Mouse (Mus musculus) CD4-positive helper T cell, adult 2 months (primary cell): ENCODE measurements at regions not wholly inside any gene's neighbourhood (a gene's known extent, or its start where the extent isn't known, plus 50 kb on each side); places are given as distances from the start of the nearest gene placed in this dataset.
A peak's percentile ranks its signal among the peaks of the same experiment; 100 is the strongest.

Experiments used
- DNase-seq: peaks from one replicate; pipeline ENCODE4 v3.0.0-alpha.2; 2012; ENCODE audit warnings: low read depth, missing footprints, low spot score

DNA sequence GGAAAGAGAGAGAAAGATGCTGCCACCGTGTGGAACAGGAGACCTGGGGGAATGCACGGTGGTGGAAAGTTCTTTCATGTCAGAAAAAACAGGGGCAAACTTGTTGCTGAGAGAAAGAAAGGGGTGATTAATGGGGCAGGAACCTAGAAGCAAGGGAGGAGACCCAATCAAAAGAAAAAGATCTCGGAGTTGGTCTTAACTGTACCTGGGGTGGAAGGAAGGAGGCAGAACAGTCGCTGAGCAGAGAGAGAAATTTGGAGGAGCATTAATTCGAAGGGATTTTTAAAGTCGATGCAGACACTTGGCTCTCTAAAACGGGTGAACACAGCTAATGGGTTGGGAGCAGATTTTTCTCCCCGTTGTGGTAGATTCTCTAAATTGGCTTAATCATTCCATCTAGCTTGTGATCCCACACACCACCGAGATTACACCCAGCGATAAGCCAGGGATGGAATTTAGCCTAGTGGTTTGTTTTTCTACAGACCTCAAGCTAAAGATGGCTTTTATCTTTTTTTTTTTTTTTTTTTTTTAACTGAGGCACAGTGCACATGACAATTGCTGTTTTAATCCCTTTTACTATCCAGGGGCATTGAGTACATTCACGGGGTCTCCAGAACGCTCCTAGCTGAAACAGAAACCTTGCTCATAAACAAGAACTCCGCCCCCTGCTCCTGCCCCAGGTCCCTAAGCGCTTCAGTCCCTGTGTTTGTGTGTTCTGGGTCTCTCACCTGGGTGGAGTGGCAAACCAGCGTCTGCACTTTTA, 73.1 kb upstream of the Cpm start:
- DNase-seq: no peak

DNA sequence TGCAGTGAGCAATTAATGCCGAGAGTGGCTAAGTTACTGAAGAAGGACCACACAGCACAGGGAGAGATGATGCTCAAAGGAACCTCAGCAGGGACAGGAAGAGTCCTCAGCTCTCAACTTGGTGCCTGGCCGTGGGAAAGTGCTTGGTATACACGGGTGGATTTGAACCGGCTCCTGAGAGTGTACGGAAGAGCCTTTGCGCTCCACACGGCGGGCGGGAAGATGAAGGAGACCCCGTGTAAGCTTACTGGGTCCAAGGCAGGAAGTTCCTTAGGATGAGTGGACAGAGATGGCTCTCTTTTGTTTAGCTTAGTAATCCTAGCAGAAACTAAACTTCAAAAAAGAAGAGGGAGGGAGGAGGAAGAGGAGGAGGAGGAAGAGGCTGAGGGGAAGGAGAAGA, 73.8 kb upstream of the Cpm start:
- no peak for DNase-seq

DNA sequence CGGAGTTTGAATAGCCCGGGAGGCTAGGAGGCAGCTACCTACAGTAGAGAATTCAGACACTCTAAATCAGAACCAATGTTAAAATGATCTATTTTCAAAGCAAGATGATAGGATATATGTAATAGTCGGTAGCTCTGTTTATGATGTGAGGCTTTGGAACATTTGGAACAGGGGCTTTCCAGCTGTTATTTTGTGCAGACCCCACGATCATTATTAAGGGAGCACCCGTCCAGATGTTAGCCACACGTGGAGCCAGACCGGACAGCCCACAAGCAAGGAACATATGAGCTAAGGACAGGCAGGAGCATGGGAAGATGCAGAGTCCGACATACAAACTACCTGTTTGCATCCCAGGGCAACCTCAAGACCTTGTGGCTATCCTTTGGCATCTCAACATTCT, 74.3 kb upstream of the Cpm start:
- DNase-seq: no peak

DNA sequence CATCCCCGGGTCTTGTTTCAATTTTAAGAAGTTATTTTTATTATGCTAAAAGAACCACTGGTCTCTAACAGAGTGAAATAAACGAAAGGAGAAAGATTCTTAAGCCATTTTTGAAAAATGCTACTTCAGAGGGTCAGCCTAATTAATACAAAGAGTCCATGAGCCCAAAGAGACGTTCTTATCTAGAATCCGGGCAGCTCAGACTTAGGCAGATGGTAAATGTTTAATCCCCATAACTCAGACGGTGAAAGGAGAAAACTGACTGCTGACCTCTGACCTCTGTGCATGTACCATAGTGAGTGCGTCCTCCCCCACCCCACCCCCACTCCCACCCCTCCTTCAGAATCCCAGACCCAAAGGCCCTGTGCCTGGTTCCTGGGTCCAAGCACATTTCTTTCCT, 74.8 kb upstream of the Cpm start:
- no peak for DNase-seq

DNA sequence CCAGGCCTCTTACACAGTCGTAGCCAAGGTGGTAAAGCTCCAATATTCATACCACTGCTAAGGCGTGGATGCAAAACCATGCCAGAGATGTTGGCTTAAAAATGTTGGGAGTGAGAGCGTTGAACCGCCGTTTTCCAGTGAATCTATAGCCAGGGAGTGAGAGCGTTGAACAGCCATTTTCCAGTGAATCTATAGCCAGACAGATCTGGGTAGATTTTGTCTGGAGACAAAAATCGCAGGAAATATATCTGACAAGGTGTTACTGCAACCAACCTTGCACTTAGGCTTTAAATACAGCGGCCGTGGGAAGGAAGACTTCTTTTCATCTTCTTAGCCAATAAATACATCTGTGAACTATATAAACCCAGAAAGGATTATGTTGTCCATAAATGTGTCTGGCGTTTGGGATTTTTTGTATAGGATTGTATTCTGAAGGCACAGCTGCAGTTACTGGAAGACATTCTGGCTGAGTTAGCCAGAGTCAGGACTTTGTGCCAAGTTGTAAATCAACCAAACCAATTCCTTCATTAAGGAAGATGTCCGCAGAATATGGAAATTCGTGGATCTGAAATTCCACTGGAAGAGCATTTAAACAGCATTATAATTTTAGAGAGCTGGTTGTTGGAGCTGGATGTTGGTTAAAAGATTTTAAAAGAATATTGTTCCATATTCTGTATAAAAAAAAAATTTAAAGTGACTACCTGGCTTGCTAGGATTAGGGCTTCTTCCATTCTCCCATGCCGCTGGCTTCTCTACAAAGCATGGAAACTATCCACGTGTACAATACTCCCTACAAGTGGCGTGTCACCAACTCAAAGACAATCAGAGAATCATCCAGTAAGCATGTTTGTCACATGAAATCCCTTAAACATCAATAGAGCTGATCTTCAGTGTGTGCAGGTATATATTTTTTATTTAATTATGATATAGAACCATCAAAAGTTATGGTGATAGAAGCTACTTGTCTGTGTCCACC, 75.8 kb upstream of the Cpm start:
- DNase-seq: no peak

DNA sequence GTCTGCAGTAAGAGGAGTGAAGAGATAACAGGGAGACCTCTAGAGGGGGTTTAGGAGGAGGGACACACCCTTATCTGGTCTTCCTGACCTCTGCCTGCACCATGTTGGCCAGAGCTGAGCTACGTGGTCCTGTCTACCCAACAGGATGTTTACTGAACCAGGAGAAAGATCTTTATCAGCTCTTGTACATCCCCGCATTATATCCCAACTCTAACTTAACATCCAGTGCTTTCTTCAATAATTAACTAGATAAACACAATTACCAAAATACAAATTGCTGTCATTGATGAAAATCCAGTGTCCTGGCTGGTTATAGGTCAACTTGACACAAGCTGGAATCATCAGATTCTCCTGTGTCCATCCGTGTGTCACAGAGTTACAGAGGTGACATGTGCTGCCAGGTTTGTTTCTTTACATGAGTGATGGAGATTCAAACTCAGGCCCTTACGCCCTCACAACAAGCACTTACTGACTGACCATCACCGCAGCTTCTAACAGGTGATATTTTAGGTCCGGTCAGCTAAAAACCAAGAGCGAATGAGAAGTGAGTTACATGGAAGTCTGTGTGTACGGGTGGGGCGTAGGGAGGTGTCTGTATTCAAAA, 77.1 kb upstream of the Cpm start:
- DNase-seq: no peak

DNA sequence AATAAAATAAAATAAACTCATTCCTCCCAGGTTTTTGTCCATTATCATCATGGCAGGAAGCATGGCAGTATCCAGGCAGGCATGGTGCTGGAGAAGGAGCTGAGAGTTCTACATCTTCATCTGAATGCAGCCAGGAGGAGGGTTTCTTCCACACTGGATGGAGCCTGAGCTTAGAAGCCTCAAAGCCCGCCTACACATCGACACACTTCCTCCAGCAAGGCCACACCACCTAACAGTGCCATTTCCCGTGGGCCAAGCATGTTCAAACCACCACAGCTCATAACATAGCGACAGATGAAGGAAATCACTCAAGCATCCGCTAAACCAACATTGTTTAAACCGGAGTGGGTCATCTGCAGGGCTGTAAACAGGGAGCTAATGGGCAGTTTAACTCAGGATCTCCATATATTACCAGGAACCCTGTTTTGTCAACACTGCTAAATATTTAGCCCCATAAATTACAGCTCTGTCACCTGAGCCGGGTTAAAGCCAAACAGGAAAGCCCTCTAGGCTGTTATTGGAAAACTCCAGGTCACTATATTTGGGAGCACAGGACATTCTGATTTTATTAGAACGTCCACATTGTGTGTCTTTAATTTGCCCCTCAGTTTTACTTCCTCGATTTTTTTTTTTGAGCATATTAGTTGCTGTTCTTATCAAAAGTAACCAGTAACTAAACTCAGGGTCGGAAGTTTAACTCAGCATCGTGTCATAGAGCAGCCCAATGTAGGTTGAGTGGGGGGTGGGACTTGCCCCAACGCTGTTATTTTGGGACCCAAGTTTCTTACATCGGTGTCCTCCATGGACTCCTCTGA, 77.9 kb upstream of the Cpm start:
- DNase-seq: no peak

DNA sequence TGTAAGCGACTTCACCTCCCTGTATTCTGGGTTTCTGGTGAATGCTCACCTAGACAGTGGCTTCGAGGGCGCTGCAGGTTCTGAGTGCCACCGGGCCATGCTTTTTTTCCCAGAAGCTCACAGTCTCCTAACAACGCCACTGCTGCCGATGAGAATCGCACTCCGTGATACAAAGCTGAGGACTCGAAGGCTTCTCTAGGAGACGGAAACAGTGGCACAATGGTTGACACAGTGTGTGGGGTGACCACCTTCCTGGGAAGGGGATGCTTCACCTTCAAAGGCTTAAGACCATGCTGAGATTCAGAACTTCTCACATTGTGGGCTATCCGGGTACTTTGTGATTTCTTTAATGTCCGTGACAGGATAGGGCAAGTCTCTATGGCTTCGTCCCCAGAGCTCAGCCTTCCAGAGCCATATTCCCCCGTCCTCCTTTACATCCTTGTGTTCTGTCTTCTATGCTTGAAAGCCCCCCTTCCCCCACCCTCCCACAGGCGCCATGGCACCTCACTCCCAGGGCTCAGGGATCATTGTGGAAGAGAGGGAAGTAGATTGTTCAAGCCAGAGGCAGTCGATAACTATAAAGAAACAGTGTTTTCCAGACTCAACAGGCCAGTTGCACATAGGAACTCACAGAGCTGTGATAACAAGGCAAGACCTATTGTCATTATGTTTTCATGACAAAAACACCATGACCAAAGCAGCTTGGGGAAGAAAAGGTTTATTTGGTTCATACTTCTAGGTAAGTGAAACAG, 79.3 kb upstream of the Cpm start:
- no peak for DNase-seq

DNA sequence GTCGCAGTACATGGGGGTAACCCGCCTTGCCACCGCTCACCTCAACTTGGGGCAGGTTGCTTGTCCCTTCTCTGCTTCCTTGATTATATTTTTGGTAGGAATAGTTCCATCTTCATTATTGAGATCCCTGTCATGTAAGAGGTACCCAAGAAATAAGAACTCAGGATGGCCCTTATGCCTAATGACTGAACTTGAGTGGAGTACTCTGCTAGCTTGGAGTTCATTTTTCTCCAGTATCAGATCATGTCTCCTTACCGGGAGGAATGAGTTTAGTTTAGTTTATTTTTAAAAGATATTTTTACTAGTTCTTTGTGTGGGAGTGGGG, 79.8 kb upstream of the Cpm start:
- DNase-seq: no peak

DNA sequence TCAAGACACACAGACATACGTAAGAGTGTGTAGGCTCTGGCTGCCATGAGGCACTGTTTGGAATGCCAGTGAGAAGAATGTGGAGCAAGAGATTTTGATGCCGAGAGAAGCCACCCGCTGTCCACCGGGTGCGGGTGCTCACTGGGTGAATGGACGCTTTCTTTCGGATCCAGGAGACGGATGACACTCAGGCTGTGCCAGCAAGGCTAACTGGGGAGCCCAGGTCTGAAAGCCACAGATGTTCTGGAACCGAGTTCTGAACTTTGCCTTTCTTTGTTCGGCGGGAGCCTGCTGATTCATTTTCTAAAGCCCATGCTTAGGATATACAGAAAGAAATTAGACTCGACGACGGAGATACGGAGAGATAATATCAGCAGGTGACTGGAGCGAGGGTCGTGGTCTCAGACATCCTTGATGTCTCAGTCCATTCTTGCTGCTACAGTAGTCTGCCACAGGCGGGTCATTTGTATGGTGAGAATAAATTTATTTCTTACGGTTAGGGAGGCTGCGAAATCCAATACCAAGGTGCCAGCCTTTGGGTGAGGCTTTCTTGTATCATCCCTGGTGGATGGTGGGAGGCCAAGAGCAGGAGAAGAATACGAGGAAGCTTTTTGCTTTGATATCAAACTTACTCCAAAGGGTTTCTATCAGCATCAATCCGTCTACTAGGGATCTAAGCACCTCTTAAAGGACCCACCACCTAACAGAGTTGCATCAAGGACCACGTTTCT, 80.4 kb upstream of the Cpm start:
- DNase-seq: no peak

DNA sequence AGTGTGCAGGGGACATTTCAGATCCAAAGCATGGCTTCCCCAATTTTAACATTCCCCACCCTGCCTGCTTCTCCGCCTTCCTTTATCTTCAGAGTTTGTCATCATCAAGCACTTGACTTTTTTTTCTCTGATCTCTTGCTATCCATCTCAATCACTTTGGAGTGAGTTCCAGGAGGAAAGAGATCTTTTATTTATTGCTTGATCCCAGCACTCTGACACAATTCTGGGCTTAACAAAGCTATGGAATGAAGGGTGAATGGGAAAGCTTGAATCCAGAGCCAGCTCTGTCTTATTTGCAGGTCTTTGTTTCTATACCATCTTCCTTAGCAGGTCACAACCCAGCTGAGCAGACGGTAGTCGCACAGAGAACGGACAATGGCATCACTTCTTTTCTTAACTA, 81.0 kb upstream of the Cpm start:
- DNase-seq: no peak

DNA sequence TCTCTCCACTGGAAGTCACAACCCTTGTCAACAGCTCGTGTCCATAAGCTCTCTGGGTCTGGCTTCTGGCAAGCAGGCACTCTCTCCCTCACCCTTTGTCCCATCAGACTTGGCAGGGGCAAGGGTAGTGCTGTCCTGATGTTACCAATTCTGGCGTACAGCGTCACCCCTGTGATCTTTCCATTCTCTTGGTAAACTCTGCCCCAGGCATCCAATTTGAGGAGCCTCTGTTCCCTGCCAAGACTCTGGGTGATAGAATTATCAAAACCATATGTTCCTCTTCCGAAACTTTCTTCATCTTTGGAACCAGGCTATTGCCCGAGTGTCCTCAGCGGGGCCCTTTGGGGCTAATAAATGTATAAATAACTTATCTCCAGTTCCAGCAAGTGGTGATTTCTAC, 82.0 kb upstream of the Cpm start:
- no peak for DNase-seq

DNA sequence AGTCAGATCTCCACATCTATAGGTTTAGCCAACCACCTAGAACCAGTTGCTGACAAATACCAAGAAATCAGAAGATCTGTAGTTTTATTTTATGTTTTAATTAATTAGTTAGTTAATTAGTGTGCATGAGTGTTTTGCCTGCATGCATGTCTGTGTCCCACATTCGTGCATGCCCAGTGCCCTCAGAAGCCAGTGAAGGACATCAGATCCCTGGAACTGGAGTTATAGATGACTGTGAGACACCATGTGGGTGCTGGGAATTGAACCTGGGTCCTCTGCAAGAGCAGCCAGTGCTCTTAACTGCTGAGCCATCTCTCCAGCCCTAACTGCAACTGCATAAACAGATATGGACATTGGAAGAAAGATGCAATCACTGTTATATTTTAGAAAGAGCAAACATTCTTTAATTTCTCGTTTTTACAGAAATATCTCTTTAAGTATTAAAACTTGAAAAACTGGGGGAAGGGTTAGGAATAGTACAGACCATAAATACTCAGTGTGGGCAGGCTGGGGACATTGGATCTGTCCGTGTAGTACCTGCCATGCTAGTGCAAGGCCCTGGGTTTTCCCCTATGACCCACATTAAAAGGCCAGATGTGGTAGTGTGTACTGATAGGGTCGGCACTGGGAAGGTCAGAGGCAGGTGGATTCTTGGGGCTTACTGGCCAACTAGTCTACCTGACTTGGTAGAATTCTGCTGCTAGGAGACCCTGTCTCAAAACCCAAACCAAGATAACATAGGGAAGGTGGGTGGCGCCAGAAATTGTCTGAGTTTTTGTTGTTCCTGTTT, 83.3 kb upstream of the Cpm start:
- no peak for DNase-seq

DNA sequence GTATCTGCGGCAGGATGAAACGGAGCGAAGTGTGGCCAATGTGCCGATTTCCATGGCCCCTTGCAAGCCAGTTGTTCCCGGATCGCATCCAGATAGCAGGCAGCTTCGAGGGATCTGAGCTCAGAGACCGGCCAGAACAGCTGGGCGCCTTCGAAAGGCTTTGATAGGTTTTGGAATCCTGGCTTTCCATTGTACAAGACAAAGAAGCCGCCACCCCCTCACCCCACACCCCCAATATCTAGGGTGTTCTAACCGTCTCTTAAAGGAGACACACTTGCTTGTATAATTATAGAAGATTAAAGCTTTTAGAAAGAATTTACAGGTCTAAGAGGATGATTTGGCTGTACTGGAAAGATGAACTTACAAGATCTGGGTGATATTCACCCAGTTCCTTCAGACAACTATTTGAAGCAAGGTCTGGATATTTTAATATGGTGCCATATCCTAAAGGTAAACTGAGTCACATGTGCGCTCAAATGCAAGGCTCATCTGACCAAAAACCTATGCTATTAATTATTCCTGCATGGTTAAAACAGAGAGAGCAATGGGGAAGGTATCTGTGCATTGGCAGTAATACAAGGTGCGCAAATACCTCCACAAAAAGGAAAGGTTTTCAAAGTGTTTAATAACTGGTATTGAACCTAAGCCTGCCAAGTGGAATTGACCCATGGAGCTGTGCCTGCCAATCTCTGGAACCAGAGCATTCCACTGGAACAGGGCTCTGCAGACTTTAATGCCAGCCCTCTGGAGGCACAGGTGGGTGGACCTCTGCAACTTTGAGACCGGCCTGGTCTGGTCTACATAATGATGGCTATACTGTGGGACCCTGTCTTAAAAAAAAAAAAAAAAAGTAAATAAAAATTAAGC, 84.4 kb upstream of the Cpm start:
- DNase-seq: no peak

DNA sequence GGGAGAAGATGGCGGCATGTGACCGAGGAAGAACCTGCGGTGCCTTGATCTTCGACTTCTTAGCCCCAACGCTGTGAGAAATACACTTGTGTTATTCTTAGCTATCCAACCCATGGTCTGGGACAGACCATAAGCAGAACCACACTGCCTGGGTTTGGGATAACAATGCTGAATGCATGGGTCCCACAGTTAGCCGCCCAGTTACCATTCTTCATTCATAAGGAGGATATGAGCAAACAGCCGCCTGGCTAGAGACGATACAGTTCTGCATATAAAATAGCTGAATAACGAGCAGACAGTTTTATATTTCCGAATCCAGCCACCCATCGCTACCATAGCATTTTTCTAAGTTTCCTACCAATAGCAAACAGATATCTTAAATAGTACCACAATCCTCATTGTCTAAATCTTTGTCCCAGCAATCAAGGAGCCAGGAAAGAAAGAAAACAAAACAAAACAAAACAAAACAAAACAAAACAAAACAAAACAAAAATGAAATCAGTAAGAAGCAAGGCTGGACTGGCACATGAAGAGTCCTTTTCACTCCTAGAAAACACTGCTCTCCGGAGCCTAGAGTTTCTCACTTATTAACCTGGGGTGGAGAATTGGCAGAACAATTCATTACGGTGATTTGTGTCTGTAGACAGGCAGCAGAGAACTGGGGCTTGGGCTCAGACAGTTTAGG, 85.2 kb upstream of the Cpm start:
- no peak for DNase-seq

DNA sequence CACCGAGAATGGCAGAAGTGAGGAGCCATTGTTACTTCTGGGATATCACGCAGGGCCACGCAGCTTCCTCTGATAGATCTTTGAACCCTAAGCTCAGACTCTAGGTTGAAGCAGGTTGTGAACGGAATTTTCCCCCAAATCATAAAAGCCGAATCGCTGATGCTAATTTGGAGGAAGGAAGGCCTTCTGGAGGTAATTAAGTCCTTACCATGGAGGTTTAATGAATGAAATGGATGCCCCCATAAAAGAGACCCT, 85.7 kb upstream of the Cpm start:
- DNase-seq: no peak

DNA sequence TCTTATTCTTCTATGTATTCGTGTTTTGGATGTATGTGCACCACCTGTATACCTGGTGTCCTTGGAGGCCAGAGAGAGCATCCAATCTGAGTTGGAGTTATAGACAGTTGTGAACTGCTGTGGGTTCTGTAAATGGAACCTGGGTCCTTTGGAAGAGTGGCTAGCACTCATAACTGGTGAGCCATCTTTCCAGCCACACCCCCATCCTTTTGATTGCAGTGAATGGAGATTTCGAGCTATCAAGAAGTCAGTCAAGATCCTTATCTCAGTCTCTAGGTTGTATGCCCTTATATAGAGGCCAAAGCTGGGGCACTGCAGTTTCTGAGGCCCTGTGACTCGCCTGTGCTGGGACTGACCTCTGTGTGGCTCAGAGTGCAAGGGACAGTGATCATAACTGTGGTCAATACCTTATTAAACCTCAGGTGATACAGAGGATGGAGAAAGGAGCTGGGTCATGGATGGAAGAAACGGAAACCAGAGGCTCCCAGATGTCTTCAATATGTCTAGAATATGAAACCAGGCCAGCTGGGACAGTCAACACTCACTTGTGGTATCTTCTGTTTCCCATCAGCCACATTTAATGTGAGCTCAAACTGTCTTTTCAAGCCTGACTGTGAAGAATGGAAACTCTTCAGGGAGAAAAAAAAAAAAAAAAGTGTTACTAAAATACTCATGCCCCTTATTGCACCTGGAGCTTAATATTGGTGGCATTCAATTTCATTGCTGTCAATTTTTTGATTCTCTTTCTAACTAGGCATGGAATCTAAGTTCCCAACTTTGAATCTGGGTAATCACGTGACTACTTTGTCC, 86.2 kb upstream of the Cpm start:
- peak; percentile 11 for DNase-seq
